In genomic region chr1:53750697-53751096, GRCm38 (mm10) we compare ENCODE assay signal across 11 mouse cellular contexts. TPM values are rescaled to one million over a fixed set of nuclear protein-coding genes. Genes with fewer than 3 reads are reported as not detected.
"Had no signal": no experiment of that assay in that cellular context is flagged by ENCODE, and none has a peak within 500 bp of the region (broad histone marks: within the 10 kb centered on the region; RNA-seq: fewer than 3 reads in every experiment).

No protein-coding gene starts in this region.

RNA-seq across cellular contexts. Expression of gene Dnah7a, which starts 44.1 kb away (rescaled TPM):
- total RNA-seq: liver, adult 2 months; megakaryocyte, adult 5-6 weeks; megakaryocyte-erythroid progenitor cell, adult 5-6 weeks had no signal
- polyA plus RNA-seq: liver, adult 2 months; liver, embryonic 12.5 days; liver, embryonic 13.5 days; liver, embryonic 14.5 days; liver, embryonic 15.5 days; liver, embryonic 16.5 days; liver, postnatal 0 days; macrophage; myocyte had no signal
